Mouse (Mus musculus) frontal cortex, postnatal 14 days (tissue): ENCODE results near the gene Mib2.
"Not testable (repeated sequence)": the region's sequence is repeated elsewhere in the genome, so short reads cannot be mapped to it uniquely, and the experiment has no call there.

Source experiments
- DNase-seq, 2 experiments: peaks; one replicate each; pipeline ENCODE4 v3.0.0; 2022; ENCODE audit warnings: low spot score in 2 of 2

Gene Mib2

GRCm38 (mm10) chr4:155668689-155669597, at the start of gene Mib2:
Gene Mib2, minus strand, starts transcription at chr4:155669198.
- peak; percentile 95 to 96 for DNase-seq

DNA sequence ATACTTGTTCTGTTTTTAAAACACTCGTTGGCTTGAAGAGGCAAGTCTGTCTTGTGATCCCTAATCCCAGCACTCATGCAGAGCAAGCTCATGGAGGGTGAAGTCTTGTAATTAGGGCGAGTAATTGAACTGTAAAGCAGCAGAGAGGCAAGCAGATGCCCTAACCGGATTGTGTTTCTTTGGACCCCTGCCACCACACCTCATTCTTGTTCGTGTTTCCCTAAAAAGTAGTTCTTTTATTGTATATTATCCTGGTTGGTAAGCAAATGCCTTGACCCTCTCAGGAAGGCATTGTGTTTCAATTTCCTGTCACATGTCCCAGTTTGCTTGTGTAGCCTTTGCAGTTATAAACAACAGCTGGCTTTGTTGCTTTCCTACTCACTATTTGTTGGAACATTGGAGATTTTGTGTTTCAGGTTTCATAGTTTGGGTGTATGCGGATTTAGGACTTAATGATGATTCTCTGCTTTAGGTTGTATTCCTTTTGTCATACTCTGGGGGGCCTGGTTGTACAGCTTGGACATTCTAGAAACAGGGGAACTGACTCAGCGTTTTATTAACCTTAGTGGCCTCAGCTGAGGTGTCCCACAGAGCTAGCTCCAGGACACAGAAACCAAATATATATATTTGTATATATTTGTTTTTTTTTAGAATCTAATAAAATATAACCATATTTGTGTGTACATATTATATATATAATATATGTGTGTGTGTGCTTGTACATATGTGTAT, 41.7 kb upstream of the Mib2 start:
- DNase-seq, result no peak

DNA sequence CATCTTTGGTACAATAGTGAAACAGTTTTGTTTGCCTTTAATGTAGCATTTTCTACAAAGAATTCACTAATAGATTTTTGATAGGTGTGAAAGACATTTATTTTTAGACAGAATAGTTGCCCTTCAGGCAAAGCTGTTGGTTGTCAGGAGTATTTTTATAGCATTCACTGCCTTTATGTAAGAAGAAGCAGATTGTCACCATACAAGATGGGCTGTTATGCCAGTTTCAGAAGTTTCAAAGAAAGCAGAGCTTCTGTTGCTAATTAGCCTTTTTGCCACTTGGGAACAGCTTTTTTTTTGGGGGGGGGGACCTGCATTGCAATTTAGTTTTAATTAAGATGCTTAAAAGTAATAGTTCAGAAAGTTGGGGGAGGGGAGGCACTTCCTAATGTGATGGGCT, 40.0 kb upstream of the Mib2 start:
- DNase-seq, result no peak

DNA sequence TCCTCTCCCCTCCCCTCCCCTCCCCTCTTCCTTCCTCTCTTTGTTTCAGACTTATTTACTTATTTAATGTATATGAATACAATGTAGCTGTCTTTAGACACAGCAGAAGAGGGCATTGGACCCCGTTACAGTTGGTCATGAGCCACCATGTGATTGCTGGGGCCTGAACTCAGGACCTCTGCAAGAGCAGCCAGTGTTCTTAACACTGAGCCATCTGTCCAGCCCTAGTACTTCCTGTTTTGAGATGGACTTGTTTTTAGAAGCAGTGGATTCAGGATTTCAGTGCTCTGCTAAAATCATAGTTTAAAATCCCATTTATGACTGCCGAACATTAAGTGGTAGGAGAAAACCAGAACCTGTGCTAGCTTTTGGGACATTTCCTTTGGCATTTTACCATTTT, 39.6 kb upstream of the Mib2 start:
- no peak for DNase-seq

DNA sequence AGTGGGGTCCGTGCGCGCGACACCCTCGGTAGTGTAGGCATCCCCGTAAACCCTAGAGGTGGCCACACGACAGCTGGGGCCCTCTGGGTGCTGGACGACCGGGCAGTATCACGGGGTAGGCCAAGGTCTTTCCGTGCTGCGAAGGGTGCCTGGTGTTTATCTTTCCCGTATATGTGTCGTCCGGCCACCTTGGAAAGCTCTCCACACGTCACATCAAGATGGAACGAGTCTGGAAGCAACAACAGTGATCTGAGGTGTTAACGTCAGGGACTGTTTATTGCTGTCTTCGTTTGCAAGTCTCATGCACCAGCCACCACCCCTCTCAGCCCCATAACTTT, 36.6 kb upstream of the Mib2 start:
- DNase-seq, result no peak

GRCm38 (mm10) chr4:155704721-155705591, 36.0 kb upstream of the Mib2 start, which contains the start of gene Ssu72:
Gene Ssu72, plus strand, starts transcription at chr4:155704800.
- DNase-seq, result peak; percentile 89 to 93

GRCm38 (mm10) chr4:155703425-155703929, 34.5 kb upstream of the Mib2 start:
- no peak for DNase-seq

DNA sequence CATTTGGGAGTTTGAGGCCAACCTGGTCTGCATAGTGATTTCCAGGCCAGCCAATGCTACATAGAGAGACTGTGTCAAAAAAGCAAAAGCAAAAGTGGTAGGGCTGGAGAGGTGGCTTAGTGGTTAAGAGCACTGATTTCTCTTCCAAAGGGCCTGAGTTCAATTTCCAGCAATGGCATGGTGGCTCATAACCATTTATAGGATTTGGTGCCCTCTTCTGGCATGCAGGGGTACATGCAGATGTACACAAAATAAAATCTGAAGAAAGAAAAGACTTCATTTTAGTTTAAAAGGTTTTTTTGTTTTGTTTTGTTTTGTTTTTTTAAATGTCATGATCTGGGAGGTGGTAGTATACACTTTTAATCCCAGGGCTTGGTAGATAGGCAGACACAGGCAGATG, 31.4 kb upstream of the Mib2 start:
- no peak for DNase-seq

DNA sequence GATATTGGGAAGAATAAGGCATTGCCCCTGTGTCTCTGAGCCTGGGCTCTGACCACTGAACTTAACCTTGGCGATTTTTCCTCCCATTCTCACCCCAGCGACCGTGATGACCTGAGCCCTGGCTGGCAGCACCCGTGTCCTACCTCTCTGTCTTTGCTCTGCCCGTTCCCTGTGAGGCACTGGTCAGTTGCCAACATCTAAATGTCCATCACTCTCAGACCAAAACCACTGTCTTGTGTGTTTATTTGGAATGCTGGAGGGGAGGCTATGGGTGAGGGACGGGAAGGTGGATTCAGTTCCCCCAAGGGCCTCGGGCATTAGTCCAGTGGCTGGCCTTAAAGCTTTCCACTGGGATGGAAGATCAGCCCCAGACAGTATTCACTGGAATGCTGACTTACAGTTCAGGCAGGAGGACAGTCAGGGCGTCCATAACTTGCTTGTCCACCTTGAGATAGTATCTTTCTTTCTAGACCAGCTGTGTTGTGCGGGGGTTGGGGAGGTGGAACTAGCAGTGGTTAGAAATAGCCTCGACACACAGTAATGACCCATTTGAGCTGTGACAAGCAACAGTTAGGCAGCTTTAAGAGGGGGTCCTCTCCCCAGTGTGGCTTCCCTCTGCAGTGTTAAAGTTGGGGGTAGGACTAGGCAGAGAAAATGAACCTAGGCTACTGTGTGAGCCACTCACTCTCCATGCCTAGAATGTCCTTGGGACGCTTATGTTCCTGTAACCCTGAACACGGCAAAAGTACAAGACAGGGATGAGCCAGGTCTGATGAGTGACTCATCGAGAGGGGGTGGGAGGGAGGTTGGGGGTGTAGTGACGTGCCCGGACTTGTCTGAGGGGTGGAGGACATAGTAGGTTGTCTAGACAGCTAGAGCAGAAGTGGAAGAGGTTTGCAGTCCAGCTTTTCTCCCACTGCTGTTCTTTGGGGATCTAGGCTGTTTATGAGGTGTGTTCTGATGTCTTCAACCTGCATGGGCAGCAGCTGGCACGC, 27.6 kb upstream of the Mib2 start:
- no peak for DNase-seq

- no peak for DNase-seq
Measured at GRCm38 (mm10) chr4:155695531-155696062, 26.6 kb upstream of the Mib2 start.

DNA sequence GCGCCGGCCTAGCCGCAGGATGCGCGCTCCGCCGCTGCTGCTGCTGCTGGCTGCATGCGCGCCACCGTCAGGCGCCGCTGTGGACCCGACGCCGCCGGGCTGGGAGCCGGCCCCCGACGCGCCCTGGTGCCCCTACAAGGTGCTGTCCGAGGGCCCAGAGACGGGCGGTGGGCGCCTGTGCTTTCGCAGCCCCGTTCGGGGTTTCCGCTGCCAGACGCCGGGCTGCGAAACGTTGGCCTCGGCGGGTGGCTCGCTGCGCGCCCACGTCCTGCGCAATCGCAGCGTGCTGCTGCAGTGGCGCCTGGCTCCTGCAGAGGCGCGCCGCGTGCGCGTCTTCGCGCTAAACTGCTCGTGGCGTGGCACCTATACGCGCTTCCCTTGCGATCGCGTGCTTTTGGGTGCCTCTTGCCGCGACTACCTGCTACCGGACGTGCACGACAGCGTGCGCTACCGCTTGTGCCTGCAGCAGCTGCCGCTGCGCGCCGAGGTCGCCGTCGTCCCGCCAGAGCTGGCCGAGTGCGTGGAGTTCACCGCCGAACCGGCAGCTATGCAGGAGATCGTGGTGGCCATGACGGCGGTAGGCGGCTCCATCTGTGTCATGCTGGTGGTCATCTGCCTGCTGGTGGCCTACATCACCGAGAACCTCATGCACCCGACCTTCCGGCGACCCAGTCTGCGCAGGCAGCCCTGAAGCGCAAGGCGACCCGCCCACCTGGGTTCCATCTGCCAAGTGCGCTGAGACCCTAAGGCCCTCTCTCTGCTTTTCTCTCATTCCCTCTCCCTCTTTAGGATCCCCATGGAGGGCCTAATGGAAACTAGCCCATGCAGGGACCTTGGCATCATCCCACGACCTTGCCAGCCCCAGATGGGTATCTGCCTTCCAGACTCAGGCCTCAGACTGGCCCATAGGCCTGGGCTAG, 25.7 kb upstream of the Mib2 start:
- peak; percentile 72 for DNase-seq

- DNase-seq, result peak; percentile 62 to 66
Measured at GRCm38 (mm10) chr4:155694111-155694481, 25.1 kb upstream of the Mib2 start, which contains the start of gene Fndc10. Gene Fndc10, plus strand, starts transcription at chr4:155694342.

DNA sequence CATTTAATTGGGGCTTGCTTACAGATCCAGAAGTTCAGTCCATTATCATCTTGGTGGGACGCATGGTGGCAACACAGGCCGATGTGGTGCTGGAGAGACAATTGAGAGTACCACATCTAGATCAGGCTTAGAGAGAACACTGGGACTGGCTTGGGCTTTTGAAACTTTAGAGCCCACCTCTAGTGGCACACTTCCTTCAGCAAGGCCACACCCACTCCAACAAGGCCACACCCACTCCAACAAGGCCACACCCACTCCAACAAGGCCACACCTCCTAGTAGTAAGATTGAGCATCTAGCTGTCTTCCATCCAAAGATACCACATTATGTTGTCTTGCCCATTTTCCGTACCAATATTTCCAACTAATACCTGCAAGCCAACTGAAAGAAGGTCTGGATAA, 23.4 kb upstream of the Mib2 start:
- DNase-seq, result no peak

DNA sequence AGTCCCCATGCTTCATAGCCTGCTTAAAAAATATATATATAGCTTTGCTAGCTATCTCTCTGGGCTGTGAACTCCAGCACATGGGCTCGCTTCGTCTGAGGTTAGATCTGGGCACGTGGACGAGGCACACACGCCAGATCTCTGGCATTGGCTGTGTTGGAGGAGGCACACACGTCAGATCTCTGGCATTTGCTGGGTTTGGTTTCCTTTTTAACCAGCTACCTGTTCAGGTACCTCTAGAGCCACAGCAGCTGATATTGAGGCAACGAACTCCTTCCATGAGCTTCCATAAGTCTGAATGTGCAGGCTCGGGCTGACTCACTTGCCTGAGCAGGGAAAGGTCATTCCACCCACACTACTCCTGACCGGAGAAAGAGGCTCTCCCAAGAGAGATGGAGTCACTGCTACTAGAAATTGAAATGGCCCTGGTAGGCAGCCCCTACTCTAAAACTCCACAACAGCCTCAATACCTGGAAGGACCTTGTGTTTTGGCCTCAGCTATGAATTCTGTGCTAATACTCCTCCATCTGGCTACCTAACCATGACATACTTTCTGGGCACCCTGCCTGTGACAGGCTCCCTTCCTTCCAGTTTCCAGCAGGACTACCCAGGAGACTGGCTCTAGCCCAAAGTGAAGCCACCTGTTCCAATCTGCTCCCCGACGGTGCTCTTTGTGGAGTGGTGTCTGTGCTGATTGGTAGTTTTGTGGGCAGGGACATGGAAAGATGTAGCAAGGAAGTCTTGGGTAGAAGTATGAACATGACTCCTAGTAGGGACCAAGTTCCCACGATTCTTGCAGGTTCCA, 21.8 kb upstream of the Mib2 start:
- DNase-seq, result no peak

DNA sequence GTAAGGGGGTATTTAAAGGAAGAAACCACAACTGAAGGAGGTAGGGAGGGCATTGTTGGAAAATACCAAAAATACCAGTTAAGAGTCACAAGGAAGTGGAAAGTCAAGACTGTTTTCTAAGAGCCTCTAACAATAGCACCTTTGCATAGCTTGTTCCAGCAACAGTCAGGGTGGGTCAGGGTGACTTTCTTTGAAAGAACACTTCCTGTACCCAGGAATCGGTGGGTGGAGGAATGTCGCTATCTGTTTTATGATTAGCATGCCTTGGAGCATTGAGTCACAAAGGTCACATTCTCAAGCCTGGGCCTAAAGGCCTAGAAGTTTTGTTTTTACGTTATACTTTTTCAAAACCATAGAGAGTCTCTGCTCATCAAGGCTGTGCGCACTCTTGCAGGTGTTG, 18.8 kb upstream of the Mib2 start:
- not testable (repeated sequence) for DNase-seq

DNA sequence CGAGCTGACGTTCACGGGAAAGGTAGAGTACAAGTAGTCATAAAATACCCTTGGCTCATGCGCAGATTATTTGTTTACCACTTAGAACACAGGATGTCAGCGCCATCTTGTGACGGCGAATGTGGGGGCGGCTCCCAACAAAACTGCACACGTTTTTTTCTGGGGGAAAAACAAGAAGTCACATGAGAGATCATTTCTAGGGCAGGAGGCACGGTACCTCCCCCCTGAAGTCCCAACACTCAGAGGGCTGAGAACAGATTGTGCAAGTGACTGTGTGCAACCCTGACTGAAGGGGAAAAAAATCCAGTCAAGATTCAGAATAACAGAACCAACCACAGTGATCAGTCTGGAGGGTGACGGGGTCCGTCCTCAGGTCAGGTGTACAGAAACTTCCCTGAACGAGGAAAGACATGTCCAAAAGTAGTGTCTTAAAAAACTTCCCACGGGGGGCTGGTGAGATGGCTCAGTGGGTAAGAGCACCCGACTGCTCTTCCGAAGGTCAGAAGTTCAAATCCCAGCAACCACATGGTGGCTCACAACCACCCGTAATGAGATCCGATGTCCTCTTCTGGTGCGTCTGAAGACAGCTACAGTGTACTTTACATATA, 14.8 kb upstream of the Mib2 start:
- DNase-seq, result not testable (repeated sequence)

DNA sequence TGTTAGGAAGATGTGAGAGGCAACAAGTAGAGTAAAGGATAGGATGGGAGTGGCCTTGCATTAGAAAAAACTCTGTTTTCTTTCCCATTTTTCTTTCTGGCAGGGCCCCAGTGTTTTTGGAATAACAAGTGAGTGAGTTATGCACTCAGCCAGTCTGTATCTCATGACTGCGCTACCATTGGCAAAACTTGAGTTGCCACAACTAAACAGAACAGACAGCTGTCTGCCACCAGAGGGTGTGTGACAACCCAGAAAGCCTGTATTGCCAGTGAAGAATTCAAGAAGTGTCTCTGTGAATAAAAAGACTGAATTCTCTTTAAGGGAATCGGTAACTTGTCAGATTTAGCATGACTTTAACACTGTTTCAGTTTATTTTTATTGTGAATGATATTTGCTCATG, 7.0 kb upstream of the Mib2 start:
- no peak for DNase-seq

DNA sequence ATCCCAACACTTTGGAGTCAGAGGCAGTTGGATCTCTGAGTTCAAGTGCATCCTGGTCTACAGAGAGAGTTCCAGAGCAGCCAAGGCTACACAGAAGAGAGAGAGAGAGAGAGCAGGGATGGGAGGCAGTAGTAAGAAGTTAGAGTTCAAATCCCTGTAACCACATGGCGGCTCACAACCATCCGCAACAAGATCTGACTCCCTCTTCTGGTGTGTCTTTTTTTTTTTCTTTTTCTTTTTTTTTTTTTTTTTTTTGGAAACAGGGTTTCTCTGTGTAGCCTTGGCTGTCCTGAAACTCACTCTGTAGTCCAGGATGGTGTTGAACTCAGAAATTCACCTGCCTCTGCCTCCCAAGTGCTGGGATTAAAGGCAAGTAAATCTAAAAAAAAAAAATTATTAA, 3.1 kb upstream of the Mib2 start:
- DNase-seq, result no peak
